Mouse (Mus musculus): ENCODE results near the gene Ice2.

Gene Ice2

DNA sequence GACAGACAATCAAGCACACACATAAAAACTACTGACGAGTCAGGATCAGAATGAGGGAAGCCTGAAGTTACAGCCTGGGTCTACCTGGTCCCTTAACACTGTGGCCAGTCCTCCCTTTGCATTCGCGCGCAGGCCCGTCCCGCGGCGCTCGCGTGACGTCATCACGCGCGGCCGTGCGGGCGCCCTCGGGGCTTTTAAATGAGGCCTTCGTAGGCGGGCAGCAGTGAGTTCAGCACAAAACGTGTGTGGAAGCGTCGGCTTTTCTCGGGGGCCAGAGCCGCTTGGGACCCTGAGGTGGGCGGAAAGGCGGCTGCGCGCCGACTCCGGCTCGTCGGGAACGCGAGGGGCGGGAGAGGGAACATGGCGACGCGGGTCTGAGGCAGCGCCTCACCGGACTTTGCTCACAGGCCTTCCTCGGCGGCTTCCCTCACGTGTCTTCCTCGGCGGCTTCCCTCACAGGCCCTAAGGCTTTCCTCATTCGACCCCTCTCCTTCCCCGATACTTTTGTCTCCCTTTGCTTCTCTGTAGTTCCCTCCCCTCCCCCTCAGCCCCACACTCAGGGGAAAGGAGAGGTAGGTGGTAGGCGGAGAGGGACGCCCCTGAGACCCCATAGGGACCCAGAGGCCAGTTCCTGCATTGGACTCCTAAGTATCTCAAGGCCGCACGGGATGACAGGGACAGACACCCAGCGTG is at the start of gene Ice2:
Gene Ice2, plus strand, starts transcription at position 147 of the 693 bp plus-strand sequence.
- peak; percentile 83 for DNase-seq (ENCODE audit: extremely low spot score, low spot score)

DNA sequence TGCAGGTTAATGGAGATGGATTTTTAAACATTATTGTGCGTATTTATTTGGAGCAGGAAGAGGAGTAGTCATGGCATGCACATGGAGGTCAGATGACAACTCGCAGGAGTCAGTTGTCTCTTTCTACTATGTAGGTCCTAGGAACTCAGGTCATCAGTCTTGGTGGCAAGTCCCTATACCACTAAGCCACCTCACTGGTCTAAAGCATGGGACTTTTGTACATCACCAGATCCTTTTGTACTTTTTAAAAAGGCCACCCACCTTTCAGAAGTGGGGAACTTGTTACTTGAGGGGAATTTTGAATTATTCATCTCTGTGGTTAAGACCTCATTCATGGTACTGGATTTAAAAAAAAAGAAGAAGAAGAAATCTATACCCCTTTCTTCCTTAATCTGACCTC is 48.2 kb upstream of the Ice2 start:
- no peak for DNase-seq (ENCODE audit: extremely low spot score, low spot score)

DNA sequence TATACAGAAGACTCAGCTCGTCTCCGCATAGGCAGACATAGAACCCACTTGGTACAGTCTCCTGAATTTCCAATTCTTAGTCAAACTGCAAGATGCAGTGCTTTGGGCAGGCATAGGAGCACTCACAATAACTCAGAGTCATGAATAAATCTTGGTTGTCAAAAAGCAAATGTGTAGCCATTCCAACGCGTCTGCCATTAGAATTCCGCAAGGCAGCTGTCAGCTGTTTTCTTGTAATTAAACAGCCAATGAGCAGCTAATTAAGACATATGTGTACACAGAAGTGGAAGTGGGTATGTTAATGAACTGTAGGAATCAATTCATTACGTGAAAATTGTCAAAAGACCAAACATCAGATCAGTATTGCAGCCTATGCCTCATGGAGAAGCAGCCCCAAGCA is 43.5 kb upstream of the Ice2 start:
- no peak for DNase-seq (ENCODE audit: extremely low spot score, low spot score)

DNA sequence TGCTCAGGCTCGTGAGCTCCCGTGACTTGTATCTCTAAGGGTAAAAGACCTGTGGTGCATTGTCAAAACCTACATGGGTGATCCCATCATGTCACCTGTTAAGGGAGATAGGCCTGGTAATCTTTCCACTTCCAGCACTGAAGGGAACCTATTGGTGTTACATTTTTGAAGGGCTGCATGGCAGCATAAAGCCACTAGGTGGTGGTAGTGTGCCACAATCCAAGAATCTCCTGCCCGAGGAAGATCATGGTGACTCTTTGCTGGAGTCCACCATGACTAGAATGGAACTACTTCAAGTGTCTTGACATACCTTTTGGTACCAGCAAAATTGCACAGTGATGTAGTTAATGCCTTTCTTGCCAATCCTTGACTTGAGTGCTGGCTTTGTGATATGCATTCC is 39.9 kb upstream of the Ice2 start:
- DNase-seq (ENCODE audit: extremely low spot score, low spot score) = peak; percentile 69

DNA sequence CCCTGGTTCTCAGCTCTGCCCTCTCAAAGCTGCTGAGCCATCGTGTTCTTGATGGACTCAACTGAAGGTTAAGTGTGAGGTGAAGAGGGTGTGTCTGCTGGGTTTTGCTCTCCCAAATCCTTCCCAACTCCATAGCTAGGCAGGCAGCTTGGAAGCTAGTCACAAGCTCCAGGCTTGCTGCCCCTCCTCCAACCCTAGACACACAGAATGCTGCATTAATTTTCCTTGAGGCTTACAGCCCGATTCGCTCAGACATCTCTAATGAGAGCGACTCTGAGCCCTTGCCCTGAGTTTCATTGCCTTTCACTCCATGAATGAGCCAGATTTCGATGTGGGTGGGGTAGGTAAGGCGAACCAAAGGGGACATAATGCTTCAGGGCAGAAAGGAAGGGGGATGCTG is 38.9 kb upstream of the Ice2 start:
- no peak for DNase-seq (ENCODE audit: extremely low spot score, low spot score)

DNA sequence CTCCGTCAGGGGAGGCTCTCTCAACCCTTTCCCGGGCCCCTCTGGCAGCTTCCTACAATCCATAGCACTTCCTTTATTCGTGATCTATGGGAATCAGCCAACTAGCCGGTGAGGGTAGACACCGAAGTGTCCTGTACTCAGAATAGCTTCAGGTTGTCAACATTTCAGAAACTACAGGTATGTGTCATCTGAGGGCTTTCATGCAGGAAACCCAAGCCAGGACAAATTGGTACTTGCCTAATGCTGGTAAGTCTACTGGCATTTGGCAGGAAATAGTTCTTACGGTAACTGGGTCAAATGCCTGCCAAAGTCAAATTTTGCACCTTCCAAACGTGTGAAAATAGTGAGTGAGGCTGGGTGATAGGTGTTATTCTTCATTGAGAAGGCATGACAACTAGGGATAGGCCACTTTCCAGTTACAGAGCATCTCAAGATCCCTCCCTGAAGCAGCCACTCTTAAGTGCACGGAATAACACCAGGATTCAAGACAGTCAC is 35.7 kb upstream of the Ice2 start:
- no peak for DNase-seq (ENCODE audit: extremely low spot score, low spot score)

DNA sequence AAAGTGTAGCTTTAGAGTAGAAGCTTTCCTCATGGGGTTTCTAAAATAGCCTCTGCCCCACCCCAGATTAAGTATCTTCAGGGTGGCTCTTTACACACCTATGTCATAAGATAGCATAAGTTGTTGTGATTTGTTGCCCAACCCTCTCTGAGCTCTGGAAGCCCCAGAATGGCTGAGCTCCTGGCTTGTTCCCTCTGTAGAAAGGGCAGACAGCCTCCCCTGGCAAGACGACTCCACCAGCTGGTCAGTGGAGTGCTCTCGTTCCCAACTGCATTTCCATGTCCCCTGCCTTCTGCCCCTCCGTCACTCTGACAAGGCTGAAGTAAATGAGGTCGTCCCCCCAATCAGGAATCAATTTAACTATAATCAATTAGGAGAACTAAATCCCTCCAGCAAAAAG is 34.9 kb upstream of the Ice2 start:
- DNase-seq (ENCODE audit: extremely low spot score, low spot score) = no peak

DNA sequence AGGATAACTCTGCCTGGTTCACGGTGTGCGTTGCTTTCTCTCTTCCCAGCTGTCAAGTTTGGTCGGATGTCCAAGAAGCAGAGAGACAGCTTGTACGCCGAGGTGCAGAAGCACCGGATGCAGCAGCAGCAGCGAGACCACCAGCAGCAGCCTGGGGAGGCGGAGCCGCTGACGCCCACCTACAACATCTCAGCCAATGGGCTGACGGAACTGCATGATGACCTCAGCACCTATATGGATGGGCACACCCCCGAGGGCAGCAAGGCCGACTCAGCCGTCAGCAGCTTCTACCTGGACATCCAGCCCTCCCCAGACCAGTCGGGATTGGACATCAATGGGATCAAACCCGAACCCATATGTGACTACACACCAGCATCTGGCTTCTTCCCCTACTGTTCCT is 33.6 kb upstream of the Ice2 start:
- DNase-seq (ENCODE audit: extremely low spot score, low spot score) = no peak

DNA sequence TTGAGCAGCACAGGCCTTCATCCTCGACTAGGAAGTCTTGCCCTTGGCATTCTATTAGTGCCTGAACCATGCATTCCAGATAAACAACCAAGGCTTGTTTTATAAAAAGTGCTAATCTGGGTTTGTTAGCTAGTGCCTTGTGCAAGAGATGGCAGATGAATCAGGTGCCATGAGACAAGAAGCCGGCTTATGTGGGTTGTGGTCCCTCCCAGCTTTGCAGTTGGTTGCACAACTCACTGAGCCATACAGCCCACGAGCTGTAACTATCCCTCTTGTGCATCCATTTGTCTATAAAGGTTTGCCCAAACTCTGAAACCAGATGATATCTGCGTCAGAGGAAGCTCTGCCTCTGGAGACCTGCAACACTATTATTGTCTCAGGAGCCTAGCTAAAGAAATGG is 30.7 kb upstream of the Ice2 start:
- DNase-seq (ENCODE audit: extremely low spot score, low spot score) = no peak

DNA sequence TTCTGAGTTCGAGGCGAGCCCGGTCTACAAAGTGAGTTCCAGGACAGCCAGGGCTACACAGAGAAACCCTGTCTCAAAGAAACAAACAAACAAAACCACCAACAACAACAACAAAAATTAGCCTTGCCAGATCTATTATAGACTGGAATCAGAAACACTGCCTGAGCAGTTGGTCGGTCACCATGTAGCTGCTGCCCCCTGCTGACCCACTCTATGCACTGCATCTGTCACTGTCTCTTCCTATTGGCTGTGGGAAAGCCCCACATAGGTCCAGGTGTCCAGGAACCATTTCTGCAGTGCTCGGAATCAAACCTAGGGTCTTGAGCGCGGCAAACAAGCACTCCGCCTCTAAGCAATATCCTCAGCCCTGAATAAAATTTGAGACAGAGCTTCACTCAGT is 29.6 kb upstream of the Ice2 start:
- DNase-seq (ENCODE audit: extremely low spot score, low spot score) = peak; percentile 57

DNA sequence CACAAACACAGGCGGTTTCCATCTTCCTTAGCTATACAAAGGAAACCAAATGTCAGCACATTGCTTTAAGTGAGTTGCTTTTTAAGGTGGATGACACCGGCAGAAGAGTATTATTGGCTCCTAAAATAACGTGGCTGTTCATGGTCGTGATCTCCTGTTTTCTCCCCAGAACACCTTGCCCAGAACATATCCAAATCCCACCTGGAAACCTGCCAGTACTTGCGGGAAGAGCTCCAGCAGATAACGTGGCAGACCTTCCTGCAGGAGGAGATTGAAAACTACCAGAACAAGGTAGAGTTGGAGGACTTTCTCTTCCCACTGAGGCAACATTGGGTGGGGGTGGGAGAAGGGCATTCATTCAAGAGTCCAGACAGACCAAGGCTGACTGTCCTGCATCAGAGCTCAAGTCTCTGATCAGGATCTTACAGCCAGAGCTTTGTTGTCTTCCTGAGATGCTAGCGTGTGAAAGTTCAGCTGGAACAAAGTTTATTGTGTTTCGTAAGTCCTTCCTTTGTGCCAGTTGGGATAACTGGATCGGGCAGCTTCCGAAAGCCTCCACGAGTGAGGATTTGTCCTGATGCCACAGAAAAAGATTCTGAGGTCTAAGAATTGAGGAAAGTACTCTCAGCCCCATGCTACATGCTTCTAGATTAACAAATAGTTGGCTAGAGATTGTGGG is 26.5 kb upstream of the Ice2 start:
- no peak for DNase-seq (ENCODE audit: extremely low spot score, low spot score)

DNA sequence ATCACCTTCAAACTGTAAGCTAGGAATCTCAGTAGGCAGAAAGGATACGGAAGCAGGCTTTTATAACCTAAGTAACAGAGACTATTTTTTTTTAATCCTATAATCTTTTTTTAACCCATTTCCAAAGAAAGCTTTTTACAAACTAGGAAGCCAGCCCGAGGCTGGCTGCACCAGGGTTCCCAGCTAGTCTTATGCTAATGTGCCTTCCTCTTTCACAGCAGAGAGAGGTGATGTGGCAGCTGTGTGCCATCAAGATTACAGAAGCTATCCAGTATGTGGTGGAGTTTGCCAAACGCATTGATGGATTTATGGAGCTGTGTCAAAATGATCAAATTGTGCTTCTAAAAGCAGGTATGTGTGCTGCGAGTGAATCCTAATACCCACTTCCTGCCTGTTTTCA is 24.8 kb upstream of the Ice2 start:
- no peak for DNase-seq (ENCODE audit: extremely low spot score, low spot score)

DNA sequence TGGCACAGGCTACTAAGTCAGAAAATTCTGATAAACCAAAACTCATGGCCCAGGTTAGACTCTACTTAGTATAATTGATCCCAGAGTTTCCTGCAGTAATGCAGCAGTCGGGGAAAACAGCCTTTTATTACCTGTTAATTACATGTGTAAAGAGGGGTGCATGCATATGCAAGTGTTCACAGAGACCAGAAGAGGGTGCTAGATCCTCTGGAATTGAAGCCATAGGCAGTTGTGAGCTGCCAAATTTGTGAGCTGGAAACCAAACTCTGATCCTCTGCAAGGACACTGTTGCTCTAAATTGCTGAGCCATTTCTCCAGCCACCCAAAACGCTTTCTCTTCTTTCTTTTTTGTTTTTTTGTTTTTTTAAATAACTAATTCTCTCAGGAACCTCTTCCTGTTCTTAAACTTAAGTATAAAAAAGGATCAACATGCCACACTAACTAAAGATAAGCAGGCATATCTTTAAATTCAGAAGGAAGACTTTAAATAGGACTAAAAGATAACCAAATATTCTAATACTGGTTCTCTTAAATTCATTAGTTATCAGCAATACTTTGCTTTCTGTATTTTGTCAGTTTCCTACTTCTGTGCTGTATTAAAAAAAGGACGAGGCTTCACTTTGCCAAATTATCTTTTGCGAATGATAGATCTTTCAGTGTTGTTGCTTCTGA is 20.6 kb upstream of the Ice2 start:
- DNase-seq (ENCODE audit: extremely low spot score, low spot score) = no peak

DNA sequence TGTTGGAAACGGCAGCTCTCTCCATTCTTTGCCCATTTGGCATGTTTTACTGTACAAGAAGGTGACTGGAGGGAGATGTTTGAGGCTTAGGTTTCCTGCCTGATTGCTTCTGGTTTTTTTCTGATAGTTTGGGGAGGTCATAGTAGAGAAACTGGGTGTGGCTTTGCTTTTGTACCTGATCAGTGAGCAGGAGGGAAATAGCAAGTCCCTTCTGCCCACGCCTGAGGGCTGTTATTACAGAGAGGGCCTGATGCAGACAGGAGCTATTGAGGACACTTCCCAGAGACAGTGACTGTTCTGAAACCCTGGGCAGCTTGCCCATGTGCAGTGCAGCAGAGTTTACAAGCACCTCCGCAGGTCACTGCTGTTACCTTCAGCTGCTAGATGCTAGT is 20.1 kb upstream of the Ice2 start:
- no peak for DNase-seq (ENCODE audit: extremely low spot score, low spot score)

DNA sequence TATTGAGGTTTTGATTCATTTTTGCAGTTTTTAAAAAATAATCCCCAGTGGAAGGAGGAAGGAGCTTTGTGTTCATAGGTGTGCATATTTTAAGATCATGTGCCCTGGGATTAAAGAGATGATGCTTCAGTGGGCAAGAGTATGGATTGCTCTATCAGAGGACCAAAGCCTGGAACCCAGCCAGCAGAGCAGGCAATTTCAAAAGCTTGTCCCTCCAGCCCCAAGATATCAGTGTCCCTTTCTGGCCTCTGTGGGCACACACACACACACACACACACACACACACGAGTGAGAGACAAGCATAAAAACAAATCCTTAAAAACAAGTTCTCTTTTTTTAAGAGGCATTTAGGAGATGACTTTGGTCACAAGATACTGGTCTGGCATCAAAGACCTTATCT is 17.2 kb upstream of the Ice2 start:
- no peak for DNase-seq (ENCODE audit: extremely low spot score, low spot score)

DNA sequence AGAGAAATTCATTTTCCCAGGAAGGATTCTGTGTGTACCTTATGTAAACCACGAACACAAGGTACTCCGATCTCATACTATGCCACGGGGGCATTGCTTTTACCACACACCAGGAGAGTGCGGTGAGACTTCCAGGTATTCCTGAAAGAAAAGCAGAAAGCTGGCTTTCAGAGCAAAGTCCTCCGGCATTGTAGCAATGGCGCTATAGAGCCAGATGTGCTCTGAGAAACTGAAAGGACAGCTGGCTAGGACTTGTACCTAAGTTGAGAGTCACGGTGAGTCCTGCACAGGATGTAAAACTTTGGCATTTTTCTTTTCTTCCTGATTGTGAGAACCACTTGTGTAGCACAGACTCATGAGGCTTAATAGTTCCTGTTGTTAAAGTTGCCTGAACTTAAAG is 16.0 kb upstream of the Ice2 start:
- DNase-seq (ENCODE audit: extremely low spot score, low spot score) = peak; percentile 8

DNA sequence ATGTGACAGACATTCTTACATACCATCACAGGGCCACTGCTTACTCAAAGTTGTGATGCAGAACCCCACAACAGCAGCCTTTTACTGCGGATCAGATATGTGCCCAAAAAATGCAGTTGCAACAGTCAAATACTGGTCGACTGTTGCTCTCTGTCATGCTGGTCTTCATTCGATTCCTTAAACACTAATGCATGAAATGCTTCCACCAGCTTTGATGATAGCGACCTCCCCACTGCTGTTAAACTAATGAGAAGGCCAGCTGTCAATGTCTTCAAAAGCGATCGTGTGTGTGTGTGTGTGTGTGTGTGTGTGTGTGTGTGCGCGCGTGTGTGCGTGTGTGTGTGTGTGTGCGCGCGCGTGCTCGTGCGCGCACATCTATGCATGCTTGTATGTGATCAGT is 13.2 kb upstream of the Ice2 start:
- peak; percentile 12 for DNase-seq (ENCODE audit: extremely low spot score, low spot score)

DNA sequence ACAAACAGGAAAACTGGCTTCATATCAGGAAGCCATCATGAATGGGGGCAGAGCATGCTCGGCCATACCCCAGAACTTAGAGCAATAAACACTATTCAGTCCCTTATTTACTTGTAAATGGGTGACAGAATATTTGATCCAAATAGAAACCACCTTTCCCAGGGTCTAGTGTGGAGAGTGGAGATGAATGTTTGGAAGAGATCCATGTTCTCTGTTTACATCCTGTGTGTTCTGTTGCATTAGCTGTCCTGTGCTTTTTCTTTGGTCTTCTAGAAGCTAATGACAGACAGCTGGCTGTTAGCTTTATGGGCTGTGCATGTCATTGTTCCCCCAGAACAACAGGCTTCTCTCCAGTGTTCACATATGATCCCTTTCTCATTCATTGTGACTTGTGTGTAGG is 12.8 kb upstream of the Ice2 start:
- no peak for DNase-seq (ENCODE audit: extremely low spot score, low spot score)

DNA sequence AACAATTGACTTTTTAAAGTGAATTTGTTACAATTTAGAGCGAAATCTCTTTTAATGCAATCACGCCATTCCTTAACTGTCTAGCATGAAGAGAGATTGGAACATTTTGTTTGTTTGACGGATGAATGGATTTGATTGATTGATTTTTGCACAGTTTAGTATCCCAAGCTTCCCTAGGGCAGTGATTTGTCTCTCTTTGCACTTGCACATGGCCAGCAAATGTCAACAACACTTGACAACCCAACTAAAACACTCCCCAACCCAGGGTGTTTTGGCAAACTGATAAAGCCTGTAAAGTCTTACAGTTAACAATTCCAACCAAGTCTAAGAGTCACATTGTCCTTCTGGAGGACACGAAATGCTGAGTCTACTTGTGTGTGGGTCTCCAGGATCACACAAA is 10.4 kb upstream of the Ice2 start:
- no peak for DNase-seq (ENCODE audit: extremely low spot score, low spot score)

DNA sequence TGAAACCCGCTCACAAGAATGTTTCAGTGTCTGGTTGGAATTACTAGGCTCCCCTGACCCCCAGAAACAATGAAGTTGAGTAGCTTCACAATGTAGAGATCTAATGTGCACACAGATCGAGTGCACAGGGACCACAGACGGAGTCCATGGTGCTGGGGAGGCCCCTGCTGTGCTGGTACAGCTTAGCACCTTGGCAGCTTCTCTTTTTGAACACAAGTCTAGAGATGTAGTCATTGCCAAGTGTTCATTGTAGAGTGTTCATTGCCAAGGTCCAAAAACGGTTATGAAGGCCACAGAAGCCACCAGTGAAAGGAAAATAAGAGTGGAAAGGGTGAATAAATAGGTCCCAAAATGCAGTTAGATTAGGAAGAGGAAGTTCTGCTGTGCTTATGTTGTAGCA is 7.1 kb upstream of the Ice2 start:
- no peak for DNase-seq (ENCODE audit: extremely low spot score, low spot score)

DNA sequence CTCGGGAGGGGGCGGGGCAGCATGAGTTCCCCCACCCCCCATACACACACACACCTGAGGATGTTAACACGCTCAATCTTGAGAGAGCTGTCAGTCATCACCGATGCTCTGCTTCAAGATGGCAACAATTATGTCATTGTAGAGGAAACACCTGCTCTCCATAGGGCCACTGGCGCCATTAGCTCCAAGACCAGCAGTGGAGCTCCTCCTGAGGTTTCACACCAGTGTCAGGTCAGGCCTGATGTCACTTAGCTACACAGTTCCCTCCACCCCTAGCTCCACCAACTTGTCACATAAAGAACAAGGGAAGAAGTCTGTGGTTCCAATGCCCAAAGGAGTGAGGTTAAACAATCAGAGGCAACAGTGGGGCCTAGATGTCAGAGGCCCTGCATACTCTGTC is 3.5 kb upstream of the Ice2 start:
- DNase-seq (ENCODE audit: extremely low spot score, low spot score) = no peak

DNA sequence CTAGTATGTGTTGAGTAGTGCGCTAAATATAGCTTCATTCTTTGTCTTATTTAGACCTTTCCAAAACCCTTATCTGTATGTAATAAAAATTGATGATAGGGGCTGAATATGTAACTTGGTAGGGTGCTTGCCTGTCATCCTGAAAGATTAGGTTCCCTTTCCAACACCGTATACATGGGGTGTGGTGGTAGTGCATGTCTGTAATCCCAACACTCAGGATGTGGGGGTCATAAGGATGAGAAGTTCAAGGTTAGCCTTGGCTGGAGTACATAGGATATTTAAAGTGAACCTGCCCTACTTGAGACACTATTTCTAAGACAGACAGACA is 310 bp upstream of the Ice2 start:
- no peak for DNase-seq (ENCODE audit: extremely low spot score, low spot score)

DNA sequence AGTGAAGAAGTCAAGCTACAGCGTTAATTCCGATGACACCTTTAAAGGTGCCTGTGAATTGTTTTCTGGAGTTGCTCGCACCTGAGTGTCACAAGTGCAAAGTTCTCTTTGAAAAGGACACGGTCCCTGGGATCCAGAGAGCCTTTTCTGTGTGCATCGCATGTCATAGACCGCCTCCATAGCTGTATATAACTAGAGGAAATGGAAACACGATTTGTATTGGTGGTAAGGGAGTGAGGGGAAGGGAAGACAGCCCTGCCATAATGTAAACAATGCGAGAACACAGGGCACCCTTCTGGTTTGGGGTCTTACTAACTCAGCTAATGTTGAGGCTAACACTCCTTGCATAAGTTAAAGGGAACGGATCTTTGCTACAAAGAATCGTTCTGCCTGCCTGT is 746 bp downstream of the Ice2 start:
- no peak for DNase-seq (ENCODE audit: extremely low spot score, low spot score)

Measured in neural tube, embryonic 10.5 days (tissue).